Mouse (Mus musculus): ENCODE data around the gene Hoxd4. TPM values are rescaled to one million over a fixed set of nuclear protein-coding genes. Genes with fewer than 3 reads are reported as not detected.

The Hoxd4 gene
- polyA plus RNA-seq, 1 experiment = 6.7 TPM

DNA sequence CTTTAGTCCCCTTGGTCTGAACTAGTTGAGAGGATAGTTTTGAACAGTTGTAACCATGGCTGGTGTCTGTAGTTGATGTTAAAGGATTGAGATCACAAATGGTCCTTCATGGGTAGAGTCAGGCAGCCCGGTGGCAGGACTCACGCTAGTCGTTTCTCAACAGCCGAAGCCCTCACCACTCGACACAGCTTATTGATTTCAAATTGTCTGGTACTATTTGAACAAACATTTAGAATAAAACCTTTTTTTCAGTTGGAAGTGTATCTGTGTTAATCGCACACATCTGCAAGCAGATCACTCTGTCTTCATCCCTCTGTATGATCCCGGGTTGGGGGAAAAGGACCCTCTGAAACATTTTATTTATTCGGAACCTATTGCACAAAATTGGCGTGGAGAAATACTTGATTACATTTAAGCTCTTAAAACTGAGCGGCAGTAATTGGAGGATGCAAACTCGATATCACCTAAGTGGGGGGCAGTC lies 36.0 kb downstream of the Hoxd4 start:
- no peak overlapping the region for H3K27ac ChIP-seq (ENCODE audit: insufficient read depth, low read length)
- H3K4me3 ChIP-seq (ENCODE audit: insufficient read depth, low read length) = no peak overlapping the region
- no peak for TF ChIP-seq POLR2A (IDR thresholded peaks at IDR 0.05; ENCODE audit: low read depth, low read length)
- no peak for TF ChIP-seq CTCF (IDR thresholded peaks at IDR 0.05; ENCODE audit: borderline replicate concordance, insufficient read depth, low read length)
- H3K4me1 ChIP-seq (ENCODE audit: control insufficient read depth, insufficient read depth, low read length) = peaks cover 7% of the 10 kb centered on the region; the same call in 1 of the 2 replicates

- TF ChIP-seq CTCF (IDR thresholded peaks at IDR 0.05; ENCODE audit: borderline replicate concordance, insufficient read depth, low read length) = no peak
- TF ChIP-seq POLR2A (IDR thresholded peaks at IDR 0.05; ENCODE audit: low read depth, low read length) = no peak
- no peak overlapping the region for H3K4me3 ChIP-seq (ENCODE audit: insufficient read depth, low read length)
- peaks cover 7% of the 10 kb centered on the region; the same call in 1 of the 2 replicates for H3K4me1 ChIP-seq (ENCODE audit: control insufficient read depth, insufficient read depth, low read length)
These were observed 36.8 kb downstream of the Hoxd4 start for GRCm38 (mm10) chr2:74748436-74748995.

DNA sequence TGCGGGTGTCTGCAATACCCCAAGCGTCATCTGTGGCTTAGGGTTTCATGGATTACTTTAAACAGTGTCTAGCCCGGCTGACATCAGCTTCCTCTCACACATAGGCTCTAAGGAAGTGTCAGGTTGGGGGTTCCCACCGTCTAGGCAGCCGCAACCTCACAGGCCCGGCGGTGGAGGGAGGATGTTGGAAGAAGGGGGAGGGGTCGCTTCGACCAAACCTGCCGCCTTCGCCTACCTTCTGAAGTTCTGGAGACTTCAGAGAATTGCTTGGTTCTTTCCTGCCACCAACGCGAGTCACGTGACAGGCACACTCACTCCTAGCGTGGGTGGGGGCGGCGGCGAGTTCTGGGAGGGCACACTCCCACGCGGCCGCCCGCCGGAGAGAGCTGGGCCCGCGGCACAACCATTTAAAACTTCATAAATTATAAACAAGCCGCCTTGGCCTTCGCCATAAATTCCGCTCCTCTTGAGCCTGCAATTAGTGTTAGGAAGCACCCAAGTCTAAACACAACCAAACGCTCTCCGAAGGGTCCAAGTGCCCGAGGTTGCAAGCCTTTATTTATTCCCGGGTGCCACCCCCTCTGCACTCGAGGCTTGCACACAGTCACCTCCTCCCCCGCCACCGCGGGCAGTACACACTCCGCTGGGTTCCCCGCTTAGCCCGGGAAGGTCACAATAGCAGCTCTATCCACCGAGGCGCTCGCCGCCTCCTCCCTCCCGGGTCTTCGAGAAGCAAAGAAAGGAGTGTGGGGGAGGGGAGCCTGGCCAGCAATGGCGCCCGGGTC lies 37.8 kb downstream of the Hoxd4 start:
- no peak for TF ChIP-seq POLR2A (IDR thresholded peaks at IDR 0.05; ENCODE audit: low read depth, low read length)
- TF ChIP-seq CTCF (IDR thresholded peaks at IDR 0.05; ENCODE audit: borderline replicate concordance, insufficient read depth, low read length) = no peak
- H3K27ac ChIP-seq (ENCODE audit: insufficient read depth, low read length) = no peak overlapping the region
- 0 out of 2 replicates have a peak overlapping the region, but pooled peaks have one; percentile 2 for H3K4me3 ChIP-seq (ENCODE audit: insufficient read depth, low read length)
- peaks cover 7% of the 10 kb centered on the region; the same call in 1 of the 2 replicates for H3K4me1 ChIP-seq (ENCODE audit: control insufficient read depth, insufficient read depth, low read length)

More at GRCm38 (mm10) chr2:74748436-74748995, 36.8 kb downstream of the Hoxd4 start:
- H3K27ac ChIP-seq (ENCODE audit: insufficient read depth, low read length) = no peak overlapping the region

- Histone ChIP-seq H3K4me1 (ENCODE audit: control insufficient read depth, insufficient read depth, low read length) (peaks cover 7% of the 10 kb centered on the region; the same call in 1 of the 2 replicates), H3K27ac (ENCODE audit: insufficient read depth, low read length) (no peak overlapping the region), H3K4me3 (ENCODE audit: insufficient read depth, low read length) (no peak overlapping the region)
- TF ChIP-seq CTCF (IDR thresholded peaks at IDR 0.05; ENCODE audit: borderline replicate concordance, insufficient read depth, low read length) (no peak), POLR2A (IDR thresholded peaks at IDR 0.05; ENCODE audit: low read depth, low read length) (no peak)
These were observed 39.1 kb downstream of the Hoxd4 start for GRCm38 (mm10) chr2:74750731-74751250.

GRCm38 (mm10) chr2:74751861-74752260 lies 40.1 kb downstream of the Hoxd4 start:
- H3K27ac ChIP-seq (ENCODE audit: insufficient read depth, low read length) = no peak overlapping the region
- H3K4me1 ChIP-seq (ENCODE audit: control insufficient read depth, insufficient read depth, low read length) = peaks cover 7% of the 10 kb centered on the region; the same call in 1 of the 2 replicates
- TF ChIP-seq POLR2A (IDR thresholded peaks at IDR 0.05; ENCODE audit: low read depth, low read length) = no peak
- TF ChIP-seq CTCF (IDR thresholded peaks at IDR 0.05; ENCODE audit: borderline replicate concordance, insufficient read depth, low read length) = no peak
- no peak overlapping the region for H3K4me3 ChIP-seq (ENCODE audit: insufficient read depth, low read length)

- H3K27ac ChIP-seq (ENCODE audit: insufficient read depth, low read length) = no peak overlapping the region
These were observed 40.9 kb downstream of the Hoxd4 start for GRCm38 (mm10) chr2:74752431-74753174.

DNA sequence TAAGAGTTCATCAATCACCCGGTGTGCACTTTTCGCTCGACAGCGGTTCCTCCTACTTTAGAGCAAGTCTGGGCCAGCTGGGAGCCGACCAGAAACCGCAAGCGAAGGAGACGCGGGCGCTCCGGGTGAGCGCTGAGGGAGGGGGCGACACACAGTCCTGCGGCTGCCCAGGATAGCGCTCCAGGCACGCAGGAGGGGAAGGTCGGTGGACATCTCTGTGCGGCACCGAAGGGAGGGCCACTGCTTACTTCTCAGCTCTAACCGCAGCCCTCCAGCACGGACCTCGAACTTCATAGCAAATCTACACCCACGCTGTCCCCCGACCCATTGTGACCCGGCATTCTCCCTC lies 41.4 kb downstream of the Hoxd4 start:
- no peak overlapping the region for H3K4me3 ChIP-seq (ENCODE audit: insufficient read depth, low read length)
- TF ChIP-seq CTCF (IDR thresholded peaks at IDR 0.05; ENCODE audit: borderline replicate concordance, insufficient read depth, low read length) (no peak), POLR2A (IDR thresholded peaks at IDR 0.05; ENCODE audit: low read depth, low read length) (no peak)
- H3K27ac ChIP-seq (ENCODE audit: insufficient read depth, low read length) = no peak overlapping the region
- peaks cover 7% of the 10 kb centered on the region; the same call in 1 of the 2 replicates for H3K4me1 ChIP-seq (ENCODE audit: control insufficient read depth, insufficient read depth, low read length)

More at GRCm38 (mm10) chr2:74752431-74753174, 40.9 kb downstream of the Hoxd4 start:
- Histone ChIP-seq H3K4me1 (ENCODE audit: control insufficient read depth, insufficient read depth, low read length) (peaks cover 7% of the 10 kb centered on the region; the same call in 1 of the 2 replicates), H3K4me3 (ENCODE audit: insufficient read depth, low read length) (no peak overlapping the region)
- TF ChIP-seq POLR2A (IDR thresholded peaks at IDR 0.05; ENCODE audit: low read depth, low read length) (no peak), CTCF (IDR thresholded peaks at IDR 0.05; ENCODE audit: borderline replicate concordance, insufficient read depth, low read length) (no peak)

- no peak overlapping the region for H3K4me3 ChIP-seq (ENCODE audit: insufficient read depth, low read length)
- TF ChIP-seq POLR2A (IDR thresholded peaks at IDR 0.05; ENCODE audit: low read depth, low read length) = no peak
- no peak for TF ChIP-seq CTCF (IDR thresholded peaks at IDR 0.05; ENCODE audit: borderline replicate concordance, insufficient read depth, low read length)
- H3K4me1 ChIP-seq (ENCODE audit: control insufficient read depth, insufficient read depth, low read length) = peaks cover 7% of the 10 kb centered on the region; the same call in 1 of the 2 replicates
- H3K27ac ChIP-seq (ENCODE audit: insufficient read depth, low read length) = no peak overlapping the region
These were observed 42.0 kb downstream of the Hoxd4 start for GRCm38 (mm10) chr2:74753711-74754110.

DNA sequence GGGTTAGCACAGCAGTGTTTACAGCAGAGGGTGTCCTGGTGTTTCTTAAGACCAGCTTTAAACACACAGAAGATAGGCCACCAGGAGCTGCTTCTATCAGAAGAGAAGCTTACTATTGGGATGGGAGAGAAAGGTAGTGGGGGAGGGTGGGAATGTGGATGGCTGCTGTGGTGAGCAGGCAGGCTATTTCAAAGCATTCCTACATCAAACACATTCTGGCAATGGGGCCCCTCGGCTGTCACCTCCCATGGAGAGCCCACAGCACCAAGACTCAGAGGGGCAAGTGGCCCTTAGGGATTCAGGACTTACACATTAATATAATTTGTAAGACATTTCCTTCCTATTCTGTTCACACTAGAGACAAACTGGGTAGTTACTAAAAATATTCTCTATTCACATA lies 48.4 kb downstream of the Hoxd4 start:
- Histone ChIP-seq H3K27ac (ENCODE audit: insufficient read depth, low read length) (no peak overlapping the region), H3K4me1 (ENCODE audit: control insufficient read depth, insufficient read depth, low read length) (no peaks in the 10 kb centered on the region; the same call in 1 of the 2 replicates), H3K4me3 (ENCODE audit: insufficient read depth, low read length) (no peak overlapping the region)
- no peak for TF ChIP-seq CTCF (IDR thresholded peaks at IDR 0.05; ENCODE audit: borderline replicate concordance, insufficient read depth, low read length)
- TF ChIP-seq POLR2A (IDR thresholded peaks at IDR 0.05; ENCODE audit: low read depth, low read length) = no peak
